Mouse (Mus musculus) CH12.LX (cell line): Measurements from ENCODE around the gene Elavl2. TPM values are rescaled to one million over a fixed set of nuclear protein-coding genes. Genes with fewer than 3 reads are reported as not detected.

Experiments
- DNase-seq: peaks from one replicate; pipeline ENCODE4 v3.0.0-alpha.2; 2013; ENCODE audit errors: extremely low read depth
- H3K27ac ChIP-seq: 2 replicates; pipeline ENCODE4 v1.5.1; 2012; ENCODE audit warnings: low read depth, mild to moderate bottlenecking, control low read depth, moderate library complexity; ENCODE audit not compliant: insufficient read depth
- H3K27me3 ChIP-seq: replicated peaks from 2 replicates; pipeline ENCODE3; 2012; ENCODE audit warnings: inconsistent platforms
- H3K36me3 ChIP-seq, 2 experiments: replicated peaks in 1 of 2; 2 replicates each; pipeline versions ENCODE3 to v1.6.1; 2012; ENCODE audit warnings: inconsistent platforms in 1 of 2, low read length in 1 of 2, mild to moderate bottlenecking in 1 of 2, mixed read lengths in 1 of 2, moderate library complexity in 1 of 2; ENCODE audit not compliant: control insufficient read depth in 1 of 2, insufficient read depth in 1 of 2
- H3K4me1 ChIP-seq, 2 experiments: 2 replicates each; pipeline ENCODE4 v1.6.1; 2012; ENCODE audit warnings: inconsistent platforms in 1 of 2, moderate library complexity in 1 of 2; ENCODE audit not compliant: insufficient read depth in 2 of 2, control insufficient read depth in 1 of 2
- H3K4me2 ChIP-seq: 2 replicates; pipeline ENCODE4 v1.6.1; 2012; ENCODE audit warnings: low read depth, mild to moderate bottlenecking, control low read depth; ENCODE audit not compliant: poor library complexity, insufficient read depth, severe bottlenecking
- H3K4me3 ChIP-seq, 3 experiments: fragments of 150-350 bp in 1 of 3; sonication (generic) in 1 of 3; replicated peaks in 1 of 3; 2 replicates each; pipeline versions ENCODE3 to v1.5.1; 2011 to 2012; ENCODE audit warnings: low read depth in 2 of 3, low read length in 2 of 3, mild to moderate bottlenecking in 2 of 3, moderate library complexity in 2 of 3, control low read depth in 1 of 3, improper control_type of control experiment in 1 of 3, inconsistent platforms in 1 of 3, mixed read lengths in 1 of 3; ENCODE audit not compliant: poor library complexity in 1 of 3
- H3K79me2 ChIP-seq: replicated peaks from 2 replicates; pipeline ENCODE4 v1.6.1; 2012; ENCODE audit warnings: mild to moderate bottlenecking, moderate library complexity; ENCODE audit not compliant: control insufficient read depth, poor library complexity, insufficient read depth, severe bottlenecking; ENCODE audit errors: extremely low read depth
- H3K9ac ChIP-seq: 2 replicates; pipeline ENCODE4 v1.6.1; 2012; ENCODE audit warnings: low read depth, mild to moderate bottlenecking, control low read depth, moderate library complexity; ENCODE audit not compliant: insufficient read depth
- H3K9me3 ChIP-seq: replicated peaks from 2 replicates; pipeline ENCODE3; 2012; ENCODE audit warnings: low read length, inconsistent platforms, mixed read lengths
- E2F4 ChIP-seq: IDR thresholded peaks from 2 replicates; pipeline ENCODE4 v1.6.1; 2011; ENCODE audit warnings: low read depth, low read length, improper control_type of control experiment; ENCODE audit not compliant: insufficient replicate concordance
- ELF1 ChIP-seq: IDR thresholded peaks from 2 replicates; pipeline ENCODE4 v1.6.1; 2014; ENCODE audit warnings: low read depth, mild to moderate bottlenecking, inconsistent platforms, low read length, improper control_type of control experiment
- GABPA ChIP-seq: IDR thresholded peaks from 2 replicates; pipeline ENCODE4 v1.6.1; 2012; ENCODE audit warnings: low read depth, low read length, improper control_type of control experiment, inconsistent platforms; ENCODE audit not compliant: insufficient replicate concordance
- HCFC1 ChIP-seq: IDR thresholded peaks from 2 replicates; pipeline ENCODE4 v1.6.1; 2012; ENCODE audit warnings: low read depth, mild to moderate bottlenecking, inconsistent platforms, low read length, improper control_type of control experiment
- IRF4 ChIP-seq: IDR thresholded peaks from 2 replicates; pipeline ENCODE4 v1.6.1; 2014; ENCODE audit warnings: low read depth, mild to moderate bottlenecking, inconsistent platforms, low read length, improper control_type of control experiment
- JUN ChIP-seq: IDR thresholded peaks from 2 replicates; pipeline ENCODE4 v1.6.1; 2011; ENCODE audit warnings: low read depth, mild to moderate bottlenecking, low read length, improper control_type of control experiment, moderate library complexity; ENCODE audit not compliant: insufficient read depth
- JUND ChIP-seq: conservative IDR thresholded peaks from 2 replicates; pipeline ENCODE4 v1.6.1; 2011; ENCODE audit warnings: low read depth, low read length, improper control_type of control experiment
- KAT2A ChIP-seq: IDR thresholded peaks from 2 replicates; pipeline ENCODE4 v1.6.1; 2012; ENCODE audit warnings: low read length, improper control_type of control experiment, inconsistent platforms; ENCODE audit not compliant: insufficient replicate concordance
- MAFK ChIP-seq: IDR thresholded peaks from 2 replicates; pipeline ENCODE4 v1.6.1; 2011; ENCODE audit warnings: low read length, improper control_type of control experiment; ENCODE audit not compliant: insufficient replicate concordance
- MAZ ChIP-seq: IDR thresholded peaks from 2 replicates; pipeline ENCODE4 v1.6.1; 2012; ENCODE audit warnings: low read depth, mild to moderate bottlenecking, inconsistent platforms, low read length, improper control_type of control experiment, moderate library complexity
- MEF2A ChIP-seq: IDR thresholded peaks from 2 replicates; pipeline ENCODE4 v1.6.1; 2014; ENCODE audit warnings: low read depth, mild to moderate bottlenecking, inconsistent platforms, low read length, improper control_type of control experiment, borderline replicate concordance
- MYC ChIP-seq: IDR thresholded peaks from 2 replicates; pipeline ENCODE4 v1.6.1; 2011; ENCODE audit warnings: low read depth, mild to moderate bottlenecking, improper control_type of control experiment, low read length
- NELFE ChIP-seq: IDR thresholded peaks from 2 replicates; pipeline ENCODE4 v1.6.1; 2011; ENCODE audit warnings: low read depth, low read length, improper control_type of control experiment
- NRF1 ChIP-seq: IDR thresholded peaks from 2 replicates; pipeline ENCODE4 v1.6.1; 2014; ENCODE audit warnings: low read depth, mild to moderate bottlenecking, inconsistent platforms, low read length, improper control_type of control experiment, moderate library complexity
- PAX5 ChIP-seq: IDR thresholded peaks from 2 replicates; pipeline ENCODE4 v1.6.1; 2012; ENCODE audit warnings: low read length, inconsistent platforms, mixed read lengths
- POLR2AphosphoS2 ChIP-seq: IDR thresholded peaks from 2 replicates; pipeline ENCODE4 v1.6.1; 2011; ENCODE audit warnings: low read depth, low read length, improper control_type of control experiment
- RAD21 ChIP-seq: IDR thresholded peaks from 2 replicates; pipeline ENCODE4 v1.6.1; 2011; ENCODE audit warnings: low read depth, mild to moderate bottlenecking, low read length, improper control_type of control experiment, moderate library complexity
- RCOR1 ChIP-seq: conservative IDR thresholded peaks from 2 replicates; pipeline ENCODE4 v1.6.1; 2012; ENCODE audit warnings: low read depth, mild to moderate bottlenecking, inconsistent platforms, low read length, improper control_type of control experiment
- TCF12 ChIP-seq: IDR thresholded peaks from 2 replicates; pipeline ENCODE4 v1.6.1; 2014; ENCODE audit warnings: low read depth, mild to moderate bottlenecking, inconsistent platforms, low read length, improper control_type of control experiment
- UBTF ChIP-seq: IDR thresholded peaks from 2 replicates; pipeline ENCODE4 v1.6.1; 2012; ENCODE audit warnings: low read depth, mild to moderate bottlenecking, inconsistent platforms, low read length, improper control_type of control experiment, moderate library complexity
- ZC3H11A ChIP-seq: IDR thresholded peaks from 2 replicates; pipeline ENCODE4 v1.6.1; 2012; ENCODE audit warnings: low read depth, mild to moderate bottlenecking, inconsistent platforms, low read length, improper control_type of control experiment
- dilution Hi-C: fragments of 300-500 bp; cut with MboI; formaldehyde crosslinking; loops from 2 replicates; pipeline ENCODE4 v1.14.3; 2020; ENCODE audit warnings: low sequenced_read_pairs; ENCODE audit not compliant: extremely low pct_unique_long_range_greater_than_20kb, extremely low pct_ligation_motif_present
- in situ Hi-C: fragments of 300-500 bp; cut with MboI; formaldehyde crosslinking; loops from 3 replicates; pipeline ENCODE4 v1.14.3; 2019; ENCODE audit warnings: low sequenced_read_pairs, low pct_ligation_motif_present, low pct_unique_long_range_greater_than_20kb, mixed read lengths
- polyA plus RNA-seq: library from polyadenylated mRNA; unstranded; fragments of >175 nt; gene quantifications from 2 replicates; pipeline ENCODE4 v1.2.1, GENCODE M21; 2012; ENCODE audit warnings: low read depth; ENCODE audit not compliant: insufficient read length
- total RNA-seq, 2 experiments: library from RNA; depleted of rRNA; stranded (reverse); fragments of 300-350 nt in 1 of 2; fragments of >200 nt in 1 of 2; gene quantifications; 2 replicates each; pipeline ENCODE4 v1.2.3; 2012 to 2014

Elavl2 gene
- total and polyA plus RNA-seq, 3 experiments = not detected

DNA sequence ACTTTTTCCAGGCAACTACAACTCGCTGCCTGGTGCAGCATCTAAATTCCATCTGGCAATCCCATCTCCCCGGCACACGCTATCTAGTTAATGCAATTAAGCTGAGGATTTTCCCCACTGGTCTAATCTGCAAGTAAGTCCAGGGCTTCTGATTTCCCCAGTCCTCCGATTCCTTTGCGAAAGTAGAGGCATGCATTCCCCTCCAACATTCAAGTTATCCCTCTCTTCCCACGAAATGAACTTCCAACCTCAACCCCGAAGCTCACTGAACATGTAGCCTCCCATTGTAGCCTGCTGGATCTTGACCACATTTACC is 25.3 kb downstream of the Elavl2 start:
- no peak overlapping the region for H3K27ac ChIP-seq
- no peaks in the 10 kb centered on the region for H3K36me3 ChIP-seq
- DNase-seq = no peak
- dilution Hi-C loops = no loop called here
- TF ChIP-seq MYC (no peak), JUND (no peak), RAD21 (no peak), MAZ (no peak), NRF1 (no peak), MAFK (no peak), ZC3H11A (no peak), MEF2A (no peak), E2F4 (no peak), RCOR1 (no peak), JUN (no peak)
- no peaks in the 10 kb centered on the region for H3K4me1 ChIP-seq
- no peak overlapping the region for H3K9ac ChIP-seq
- H3K4me2 ChIP-seq = no peak overlapping the region
- H3K9me3 ChIP-seq = peaks cover 59% of the 10 kb centered on the region
- no peaks in the 10 kb centered on the region for H3K79me2 ChIP-seq
- in situ Hi-C loops = no loop called here
- H3K27me3 ChIP-seq = no peaks in the 10 kb centered on the region
- H3K4me3 ChIP-seq = no peak overlapping the region

DNA sequence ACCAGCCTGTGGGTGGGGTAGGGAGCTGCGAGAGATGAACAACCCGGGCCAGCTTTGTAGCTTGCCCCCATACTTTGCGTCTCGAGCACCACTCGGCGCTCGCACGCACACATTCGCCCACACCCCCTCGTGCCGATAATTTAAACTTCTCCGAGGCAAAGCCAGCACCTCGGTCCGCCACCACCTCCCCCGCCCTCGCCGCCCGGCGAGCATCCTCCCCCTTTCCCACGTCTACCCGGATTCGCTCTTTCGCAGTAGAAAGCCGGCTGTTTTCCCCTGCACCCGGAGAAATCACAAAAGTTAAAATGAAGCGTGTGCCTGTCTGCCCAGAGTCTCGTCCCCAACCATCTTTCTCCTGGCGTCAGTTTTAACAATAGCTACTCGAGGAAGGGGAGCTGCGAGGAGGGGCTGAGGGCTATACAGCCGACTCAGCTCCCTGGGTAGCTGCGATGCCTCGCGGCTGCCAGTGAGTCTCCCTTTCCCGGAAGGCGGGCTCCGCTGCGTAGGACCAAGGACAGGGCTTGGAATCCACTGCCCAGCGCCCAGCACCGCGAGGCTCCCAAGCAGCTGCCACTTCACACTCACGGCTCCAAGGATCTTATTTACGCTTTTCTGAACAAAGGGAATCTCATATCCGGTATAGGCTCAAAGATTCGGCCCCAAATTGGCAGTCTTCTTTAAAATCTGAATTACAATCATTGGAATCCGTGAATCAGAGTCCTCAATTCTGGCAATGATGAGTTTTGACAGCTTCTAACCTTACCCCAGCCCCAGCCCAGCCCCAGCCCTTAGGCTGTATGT is 25.8 kb downstream of the Elavl2 start:
- H3K36me3 ChIP-seq = no peaks in the 10 kb centered on the region
- no peak overlapping the region for H3K27ac ChIP-seq
- no peak for DNase-seq
- no peak overlapping the region for H3K4me3 ChIP-seq
- H3K9ac ChIP-seq = no peak overlapping the region
- H3K79me2 ChIP-seq = no peaks in the 10 kb centered on the region
- in situ Hi-C loops = no loop called here
- H3K9me3 ChIP-seq = peaks cover 62% of the 10 kb centered on the region
- H3K4me2 ChIP-seq = no peak overlapping the region
- no peaks in the 10 kb centered on the region for H3K27me3 ChIP-seq
- dilution Hi-C loops = no loop called here
- H3K4me1 ChIP-seq = no peaks in the 10 kb centered on the region
- TF ChIP-seq UBTF (no peak), GABPA (no peak), IRF4 (no peak), KAT2A (no peak), PAX5 (no peak), MEF2A (no peak), NELFE (no peak), ELF1 (no peak), HCFC1 (no peak), E2F4 (no peak), POLR2AphosphoS2 (no peak), JUND (no peak), RAD21 (no peak), TCF12 (no peak), NRF1 (no peak), ZC3H11A (no peak)
- TF ChIP-seq, all 38 proteins: peak for 0
